Mouse (Mus musculus): ENCODE measurements around the gene Susd1. TPM values are rescaled to one million over a fixed set of nuclear protein-coding genes. Genes with fewer than 3 reads are reported as not detected.

Susd1 gene
- total and polyA plus RNA-seq, 3 experiments = 49.0 to 180 (median 67.6) TPM

DNA sequence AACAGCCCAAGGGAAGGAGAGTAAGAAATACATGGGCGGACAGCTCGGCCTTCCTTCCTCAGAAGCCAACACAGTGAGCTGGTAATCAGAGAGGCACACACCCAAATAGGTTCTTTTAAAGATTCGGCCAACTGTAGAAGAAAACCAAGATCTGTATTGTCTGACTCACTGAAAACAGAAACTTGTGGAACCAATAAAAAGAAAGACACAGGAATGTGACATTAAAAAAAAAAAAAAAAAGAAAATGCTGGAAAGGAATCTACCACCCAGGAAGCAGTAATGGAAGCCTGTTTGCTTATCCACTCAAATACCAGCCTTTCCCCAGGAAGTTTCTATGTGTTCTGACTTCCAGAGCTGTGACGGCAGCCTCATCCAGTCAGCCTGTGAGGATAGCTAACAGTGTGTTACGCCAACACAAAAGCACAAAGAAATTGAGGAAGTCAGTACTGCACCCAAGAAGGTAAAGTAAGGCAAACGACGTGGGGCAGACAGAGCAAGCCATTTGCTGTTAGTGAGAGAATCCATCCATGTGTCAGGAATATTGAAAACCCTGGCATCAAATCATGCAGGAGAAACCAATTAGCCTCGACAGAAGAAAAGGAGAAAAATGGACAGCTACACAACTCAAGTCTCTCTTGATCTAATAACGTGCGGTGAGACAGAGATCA, 64.0 kb downstream of the Susd1 start:
- H3K9me3 ChIP-seq (replicated peaks; ENCODE audit: insufficient read depth, low read length) = no peaks in the 10 kb centered on the region
- no peak overlapping the region for H3K27ac ChIP-seq (ENCODE audit: control insufficient read depth, low read depth, low read length)
- H3K79me2 ChIP-seq (ENCODE audit: control insufficient read depth, insufficient read depth, low read length, poor library complexity) = no peaks in the 10 kb centered on the region
- no peak overlapping the region for H3K4me3 ChIP-seq (ENCODE audit: control insufficient read depth in 1 of 2, insufficient read depth in 1 of 2, low read depth in 2 of 2, low read length in 2 of 2)
- H3K27me3 ChIP-seq (ENCODE audit: control insufficient read depth in 1 of 2, insufficient read depth in 2 of 2, low read length in 2 of 2) = no peaks in the 10 kb centered on the region
- no peak for TF ChIP-seq MAFK (IDR thresholded peaks at IDR 0.05; ENCODE audit: borderline replicate concordance, low read depth, low read length)
- no peak for TF ChIP-seq MAZ (IDR thresholded peaks at IDR 0.05; ENCODE audit: low read depth, low read length)
- TF ChIP-seq E2F4 (IDR thresholded peaks at IDR 0.05; ENCODE audit: borderline replicate concordance, low read depth, low read length) = no peak
- TF ChIP-seq CHD2 (IDR thresholded peaks at IDR 0.05; ENCODE audit: low read length) = no peak
- TF ChIP-seq GABPA (IDR thresholded peaks at IDR 0.05; ENCODE audit: low read depth, low read length) = no peak
- no peak for TF ChIP-seq POLR2AphosphoS5 (IDR thresholded peaks at IDR 0.05; ENCODE audit: borderline replicate concordance, low read depth, low read length)
- no peak for TF ChIP-seq EP300 (IDR thresholded peaks at IDR 0.05; ENCODE audit: low read depth in 1 of 2, low read length in 2 of 2)
- TF ChIP-seq ETS1 (IDR thresholded peaks at IDR 0.05; ENCODE audit: low read depth, low read length) = no peak
- TF ChIP-seq NRF1 (IDR thresholded peaks at IDR 0.05; ENCODE audit: insufficient read depth, low read depth, low read length, poor library complexity, severe bottlenecking) = no peak
- TF ChIP-seq RAD21 (IDR thresholded peaks at IDR 0.05; ENCODE audit: low read depth, low read length) = no peak
- H3K4me1 ChIP-seq (ENCODE audit: control insufficient read depth in 1 of 2, insufficient read depth in 2 of 2, low read length in 2 of 2) = 0 out of 4 replicates have a peak, but pooled peaks cover 0 to 2% of the 10 kb centered on the region in 2 experiments
- H3K9ac ChIP-seq (ENCODE audit: control insufficient read depth, low read depth, low read length, poor library complexity, severe bottlenecking) = no peak overlapping the region
- DNase-seq (ENCODE audit: low read depth, low spot score) = no peak
- peaks cover 0 to 17% of the 10 kb centered on the region in 2 experiments; a peak in 2 of 4 replicates for H3K36me3 ChIP-seq (ENCODE audit: control insufficient read depth in 1 of 2, insufficient read depth in 2 of 2, low read length in 2 of 2)

DNA sequence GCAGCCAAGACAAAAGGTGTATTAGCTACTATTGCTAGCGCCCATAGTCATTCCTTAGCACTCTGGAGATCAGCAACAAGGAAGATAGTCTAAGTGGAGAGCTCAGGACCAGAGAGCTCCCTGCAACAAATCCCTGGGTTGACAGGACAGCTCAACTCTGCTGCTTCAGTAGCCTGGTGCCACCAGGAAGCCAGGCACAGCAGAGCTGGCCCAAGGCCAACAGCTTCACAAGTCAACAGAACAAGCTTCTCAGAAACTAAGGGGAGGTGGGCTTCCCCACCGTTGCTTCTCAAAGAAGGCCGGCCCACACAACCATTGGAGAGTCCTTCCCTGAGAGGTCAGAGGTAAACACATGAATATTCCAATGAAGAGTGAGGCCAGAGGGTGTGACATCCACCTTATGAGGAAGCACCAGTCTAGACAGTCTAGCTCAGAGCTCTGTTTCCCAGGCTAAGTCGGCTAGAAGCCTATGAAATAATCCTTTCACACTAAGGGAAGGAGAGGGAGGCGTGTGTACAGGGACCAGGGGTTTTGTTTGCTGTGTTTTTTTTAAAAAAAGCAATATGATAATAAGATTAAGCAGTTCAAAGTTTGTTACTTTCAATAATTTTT, 65.8 kb downstream of the Susd1 start:
- Histone ChIP-seq H3K27me3 (ENCODE audit: control insufficient read depth in 1 of 2, insufficient read depth in 2 of 2, low read length in 2 of 2) (no peaks in the 10 kb centered on the region), H3K9me3 (replicated peaks; ENCODE audit: insufficient read depth, low read length) (no peaks in the 10 kb centered on the region), H3K36me3 (ENCODE audit: control insufficient read depth in 1 of 2, insufficient read depth in 2 of 2, low read length in 2 of 2) (peaks cover 0 to 15% of the 10 kb centered on the region in 2 experiments; a peak in 2 of 4 replicates), H3K4me1 (ENCODE audit: control insufficient read depth in 1 of 2, insufficient read depth in 2 of 2, low read length in 2 of 2) (0 out of 4 replicates have a peak, but pooled peaks cover 0 to 2% of the 10 kb centered on the region in 2 experiments), H3K4me3 (ENCODE audit: control insufficient read depth in 1 of 2, insufficient read depth in 1 of 2, low read depth in 2 of 2, low read length in 2 of 2) (no peak overlapping the region), H3K79me2 (ENCODE audit: control insufficient read depth, insufficient read depth, low read length, poor library complexity) (no peaks in the 10 kb centered on the region), H3K27ac (ENCODE audit: control insufficient read depth, low read depth, low read length) (no peak overlapping the region), H3K9ac (ENCODE audit: control insufficient read depth, low read depth, low read length, poor library complexity, severe bottlenecking) (no peak overlapping the region)
- TF ChIP-seq GABPA (IDR thresholded peaks at IDR 0.05; ENCODE audit: low read depth, low read length) (no peak), MEF2A (IDR thresholded peaks at IDR 0.05; ENCODE audit: extremely low read depth, insufficient replicate concordance, low read depth, low read length, poor library complexity, severe bottlenecking) (no peak), CTCF (IDR thresholded peaks at IDR 0.05 in 2 of 3, conservative IDR thresholded peaks at IDR 0.05 in 1 of 3; ENCODE audit: control insufficient read depth in 1 of 3, insufficient read depth in 1 of 3, low read depth in 2 of 3, low read length in 3 of 3, poor library complexity in 1 of 3, severe bottlenecking in 1 of 3) (no peak), POLR2AphosphoS5 (IDR thresholded peaks at IDR 0.05; ENCODE audit: borderline replicate concordance, low read depth, low read length) (no peak), USF2 (IDR thresholded peaks at IDR 0.05; ENCODE audit: borderline replicate concordance in 1 of 2, insufficient read depth in 1 of 2, low read depth in 1 of 2, low read length in 2 of 2) (no peak), RAD21 (IDR thresholded peaks at IDR 0.05; ENCODE audit: low read depth, low read length) (no peak), HCFC1 (IDR thresholded peaks at IDR 0.05; ENCODE audit: low read depth, low read length) (no peak), ZNF384 (IDR thresholded peaks at IDR 0.05; ENCODE audit: low read depth, low read length) (no peak), CHD1 (IDR thresholded peaks at IDR 0.05; ENCODE audit: low read depth, low read length) (no peak), GATA1 (IDR thresholded peaks at IDR 0.05; ENCODE audit: low read depth, low read length) (no peak), ETS1 (IDR thresholded peaks at IDR 0.05; ENCODE audit: low read depth, low read length) (no peak), ZC3H11A (IDR thresholded peaks at IDR 0.05; ENCODE audit: low read depth, low read length) (no peak), MAX (IDR thresholded peaks at IDR 0.05; ENCODE audit: low read length) (no peak), MXI1 (IDR thresholded peaks at IDR 0.05; ENCODE audit: low read depth, low read length) (no peak)
- no peak for DNase-seq (ENCODE audit: low read depth, low spot score)

All from MEL (cell line).